Mouse (Mus musculus) thymus, adult 2 months (tissue): Measurements from ENCODE around the gene Pitpna.

Source experiments
- CTCF ChIP-seq: fragments of 200-500 bp; IDR thresholded peaks from 2 replicates; pipeline ENCODE4 v1.5.1; 2012; ENCODE audit warnings: mild to moderate bottlenecking, control low read depth, low read length, moderate library complexity, borderline replicate concordance; ENCODE audit not compliant: control insufficient read depth, poor library complexity, insufficient read depth; ENCODE audit errors: extremely low read depth
- POLR2A ChIP-seq: fragments of 200-500 bp; IDR thresholded peaks from 2 replicates; pipeline ENCODE4 v1.6.1; 2012; ENCODE audit warnings: mild to moderate bottlenecking, low read length, control low read depth, moderate library complexity; ENCODE audit not compliant: control insufficient read depth, poor library complexity, insufficient read depth; ENCODE audit errors: extremely low read depth

DNA sequence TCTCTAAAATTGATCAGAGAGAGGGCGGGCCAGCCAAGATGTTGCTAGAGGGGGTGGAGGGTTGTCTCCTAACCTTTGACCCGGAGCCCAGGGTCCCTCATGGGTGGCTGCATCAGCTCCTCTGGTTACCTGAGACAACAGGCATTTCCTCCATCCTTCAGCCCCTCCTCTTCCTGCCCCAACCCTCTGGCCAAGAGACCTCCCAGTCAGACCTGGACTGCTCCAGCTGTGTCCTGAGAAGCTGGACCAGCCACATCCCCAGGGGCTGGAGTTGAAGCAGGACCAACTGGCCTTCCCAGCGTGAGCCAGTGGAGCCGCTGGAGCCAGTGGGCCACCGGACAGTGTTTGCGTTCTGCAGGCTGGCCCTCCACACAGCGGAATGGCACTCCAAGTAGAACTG is 62.4 kb downstream of the Pitpna start, which contains the start of gene Myo1c:
- TF ChIP-seq CTCF (no peak), POLR2A (no peak)
